Mouse (Mus musculus) ovary, postnatal 10 days (tissue): ENCODE measurements at regions not wholly inside any gene's neighbourhood (a gene's known extent, or its start where the extent isn't known, plus 50 kb on each side); places are given as distances from the start of the nearest gene placed in this dataset.

ENCODE experiments used
- DNase-seq: peaks from one replicate; pipeline ENCODE4 v3.0.0; 2022; ENCODE audit warnings: low spot score

DNA sequence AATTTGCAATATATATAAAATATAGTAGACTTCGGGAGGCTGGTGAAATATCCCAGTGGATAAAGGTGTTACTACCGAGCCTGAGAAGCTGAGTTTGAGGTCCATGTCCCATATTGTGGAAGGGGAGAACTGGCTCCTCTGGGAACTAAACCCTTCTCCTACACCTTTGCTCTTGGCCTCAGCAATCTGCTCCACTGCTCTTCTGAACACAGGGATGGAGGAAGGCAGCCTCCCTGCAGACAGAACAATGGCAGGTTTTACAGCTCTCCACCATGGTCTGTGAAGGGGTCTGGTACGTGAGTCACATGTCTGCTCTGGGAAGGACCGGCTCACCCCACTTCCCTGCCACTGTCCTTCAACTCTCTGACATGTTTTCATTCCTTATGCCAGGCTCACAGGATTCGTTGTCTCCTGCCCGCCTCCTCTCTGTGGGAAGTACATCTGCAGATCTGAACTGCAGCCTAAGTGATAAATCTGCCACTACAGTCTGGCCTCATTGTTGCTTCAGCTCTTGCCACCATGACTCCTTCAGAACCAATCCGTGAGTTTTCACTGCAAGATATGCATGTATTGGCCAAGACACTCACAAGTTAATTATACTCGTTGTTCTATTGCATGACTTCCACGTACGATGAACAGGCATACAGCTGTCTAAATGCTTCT, 220.0 kb upstream of the Gm9767 start:
- no peak for DNase-seq

DNA sequence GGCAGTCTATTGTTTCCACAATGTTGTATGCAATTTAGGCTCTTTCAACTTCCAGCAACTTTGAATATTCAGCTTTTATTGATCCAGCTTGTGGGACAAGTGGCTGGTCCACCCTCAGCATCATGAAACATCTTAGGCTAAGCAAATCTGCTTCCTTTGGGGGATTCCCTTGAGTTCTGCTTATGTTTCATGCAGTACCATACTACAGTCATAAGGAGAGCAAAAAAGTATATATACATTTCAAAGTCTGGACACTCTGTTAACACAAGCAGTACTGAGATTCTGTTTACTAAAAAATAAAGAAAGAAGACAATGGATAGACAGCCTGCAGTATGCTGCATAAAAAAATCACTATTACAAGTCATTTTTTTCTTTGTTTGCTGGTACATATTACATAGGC, 233.7 kb upstream of the Gm9767 start:
- no peak for DNase-seq

GRCm38 (mm10) chr10:25829275-25829674, 248.8 kb upstream of the Gm9767 start:
- no peak for DNase-seq

- DNase-seq: no peak
These were observed 268.2 kb upstream of the Smlr1 start for GRCm38 (mm10) chr10:25804223-25804622.

- no peak for DNase-seq
These were observed 265.4 kb upstream of the Smlr1 start for GRCm38 (mm10) chr10:25801499-25801898.

- no peak for DNase-seq
These were observed 262.8 kb upstream of the Smlr1 start for GRCm38 (mm10) chr10:25798881-25799280.

- DNase-seq: no peak
These were observed 254.3 kb upstream of the Smlr1 start for GRCm38 (mm10) chr10:25790363-25790821.

DNA sequence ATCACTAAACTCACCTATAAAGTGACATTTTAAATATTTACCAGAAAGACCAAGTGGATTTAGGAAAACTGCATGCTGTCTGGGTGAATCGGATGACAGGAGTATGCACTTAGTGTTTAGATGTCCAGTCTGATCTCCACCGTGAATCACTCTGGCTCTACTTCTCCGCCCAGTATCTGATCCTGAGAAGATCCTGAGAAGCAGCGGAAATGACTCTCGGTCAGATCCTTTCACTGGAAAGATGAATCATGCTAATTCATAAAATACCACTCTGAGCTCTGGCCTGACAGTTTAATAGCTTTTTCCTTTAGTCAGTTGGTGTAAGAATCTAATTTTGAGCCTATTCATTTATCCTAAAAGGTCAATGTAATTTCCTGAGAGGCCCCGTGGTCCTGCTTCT, 252.6 kb upstream of the Smlr1 start:
- no peak for DNase-seq

GRCm38 (mm10) chr10:25788004-25788403, 251.9 kb upstream of the Smlr1 start:
- no peak for DNase-seq

GRCm38 (mm10) chr10:25783861-25784260, 247.8 kb upstream of the Smlr1 start:
- DNase-seq: no peak

- DNase-seq: no peak
These were observed 243.4 kb upstream of the Smlr1 start for GRCm38 (mm10) chr10:25779476-25779875.

DNA sequence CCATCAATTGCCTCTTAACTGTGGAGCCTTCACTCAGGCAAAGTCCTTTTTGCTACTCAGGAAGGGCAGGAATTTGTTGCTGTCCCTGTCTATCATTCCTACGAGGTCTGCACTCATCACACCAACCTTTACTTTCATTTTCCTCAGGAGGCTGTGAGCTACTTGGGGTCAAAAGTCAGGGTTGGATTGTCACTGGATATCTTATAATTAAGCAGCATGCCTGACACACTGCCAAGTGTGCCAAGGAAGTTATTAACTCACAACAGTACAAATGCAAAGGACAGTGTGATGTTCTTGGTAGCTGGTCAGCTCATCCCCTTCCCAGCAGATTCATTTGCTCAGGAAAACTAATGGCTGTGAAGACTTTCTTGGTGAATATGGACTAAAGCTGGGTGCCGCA, 241.7 kb upstream of the Smlr1 start:
- no peak for DNase-seq

GRCm38 (mm10) chr10:25776697-25777096, 240.6 kb upstream of the Smlr1 start:
- DNase-seq: no peak

- no peak for DNase-seq
These were observed 234.0 kb upstream of the Smlr1 start for GRCm38 (mm10) chr10:25770051-25770450.

GRCm38 (mm10) chr10:25768456-25768855, 232.4 kb upstream of the Smlr1 start:
- no peak for DNase-seq

GRCm38 (mm10) chr10:25754300-25754699, 218.2 kb upstream of the Smlr1 start:
- no peak for DNase-seq

DNA sequence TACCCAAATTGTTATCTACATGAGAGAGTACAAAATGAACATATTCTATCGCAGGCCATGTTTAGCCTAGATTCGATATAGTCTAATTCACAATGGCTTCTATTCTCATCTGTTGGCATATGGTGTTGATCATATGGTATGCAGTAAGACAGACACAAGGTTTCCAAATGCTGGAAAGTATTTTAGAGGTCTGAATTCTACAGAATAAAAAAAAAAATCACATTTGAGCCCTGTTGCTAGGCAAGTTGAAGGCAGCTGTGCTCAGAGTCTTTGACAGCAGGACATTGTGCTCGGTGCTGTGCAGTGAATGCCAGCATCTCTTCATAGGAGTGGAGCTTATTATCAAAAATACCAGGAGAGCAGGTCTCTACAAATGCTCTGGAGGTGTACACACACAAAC, 206.6 kb upstream of the Smlr1 start:
- DNase-seq: no peak

DNA sequence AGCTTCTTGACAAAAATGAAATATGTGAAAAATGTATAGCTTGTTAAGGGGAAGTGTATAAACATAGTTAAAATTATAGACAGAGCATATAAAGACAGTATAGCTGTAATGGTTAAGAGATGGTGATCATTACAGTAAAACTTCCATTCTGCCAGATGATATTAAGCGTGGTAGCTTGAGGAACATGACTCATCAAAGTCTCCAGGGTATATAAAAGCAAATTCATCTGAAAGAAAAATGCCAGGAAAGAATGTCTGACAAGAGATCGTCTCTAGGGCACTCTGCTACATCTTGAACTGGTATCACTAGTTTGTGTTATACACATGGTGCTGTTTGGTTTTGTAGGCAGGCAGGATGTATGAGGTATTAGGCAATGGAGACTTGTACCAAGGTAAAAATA, 204.9 kb upstream of the Smlr1 start:
- no peak for DNase-seq

DNA sequence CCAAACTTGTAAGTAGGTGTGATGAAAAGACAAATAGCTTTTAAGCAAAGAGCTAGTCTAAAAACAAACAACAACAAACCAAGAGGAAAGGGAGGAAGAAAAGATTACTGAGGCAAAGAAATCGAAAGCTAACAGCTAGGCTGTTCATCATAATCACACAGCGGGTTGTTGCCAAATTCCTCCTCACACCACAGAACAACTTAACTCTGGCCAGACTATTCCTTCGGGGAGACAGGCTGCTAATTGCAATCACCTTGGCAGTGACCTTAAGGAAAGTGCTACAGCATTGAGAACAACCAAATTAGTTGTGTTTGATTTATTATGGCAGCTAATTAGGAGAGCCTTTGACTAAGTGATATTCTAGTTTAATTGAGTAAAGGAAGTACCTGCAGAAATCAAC, 194.4 kb upstream of the Smlr1 start:
- DNase-seq: no peak

DNA sequence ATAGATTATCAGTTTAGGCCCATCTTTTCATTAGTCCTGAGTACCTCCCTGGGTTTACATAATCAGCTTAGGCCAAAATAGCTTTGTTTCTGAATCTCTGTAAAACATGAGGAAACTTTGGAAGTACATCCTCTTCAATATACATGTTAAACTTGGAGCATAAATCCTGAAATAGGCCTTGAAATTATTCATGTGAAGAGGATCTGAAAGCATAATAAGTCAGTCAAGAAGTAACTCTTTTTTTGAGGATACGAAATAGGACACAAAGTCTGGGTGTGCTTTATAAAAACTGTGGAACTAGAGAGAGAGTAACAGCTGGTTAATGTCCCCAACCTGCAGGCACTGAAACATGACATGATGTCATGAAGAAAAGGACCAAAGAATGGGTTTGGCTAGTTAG, 187.9 kb upstream of the Smlr1 start:
- no peak for DNase-seq

GRCm38 (mm10) chr10:25715747-25716146, 179.7 kb upstream of the Smlr1 start:
- no peak for DNase-seq

DNA sequence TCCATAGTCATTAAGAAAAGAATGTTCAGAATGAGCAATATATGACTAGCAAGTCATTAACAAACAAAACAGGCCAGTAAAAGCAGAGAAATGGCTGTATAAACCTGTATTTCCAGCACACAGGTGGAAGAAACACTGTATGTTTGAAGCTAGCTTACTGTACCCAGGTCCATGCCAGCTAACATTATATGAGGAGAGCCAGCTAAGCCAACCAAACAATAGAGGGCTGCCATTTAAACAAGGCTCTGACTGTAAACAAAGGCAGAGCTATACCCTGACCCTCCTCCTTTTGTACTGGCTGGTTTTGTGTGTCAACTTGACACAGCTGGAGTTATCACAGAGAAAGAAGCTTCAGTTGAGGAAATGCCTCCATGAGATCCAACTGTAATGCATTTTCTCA, 178.6 kb upstream of the Smlr1 start:
- no peak for DNase-seq

DNA sequence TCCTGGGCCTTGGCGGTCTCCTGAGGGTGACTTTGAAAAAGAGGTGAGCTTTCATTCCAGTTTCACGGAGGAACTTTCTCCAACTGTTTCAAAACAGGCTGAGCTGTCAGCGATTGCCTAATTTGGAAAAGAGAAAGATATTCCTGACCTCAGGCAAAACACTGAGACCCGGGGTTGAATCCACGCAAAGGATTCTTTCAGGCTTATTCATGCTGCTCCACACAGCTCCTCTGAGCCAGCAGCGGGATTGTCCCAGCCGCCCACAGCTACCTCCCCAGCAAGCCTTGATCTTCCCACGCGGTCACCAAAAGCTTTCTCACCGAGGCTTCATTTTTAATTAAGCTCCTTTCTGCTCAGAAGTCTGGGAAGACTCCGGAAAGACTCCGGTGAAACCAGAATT, 178.0 kb upstream of the Smlr1 start:
- no peak for DNase-seq

DNA sequence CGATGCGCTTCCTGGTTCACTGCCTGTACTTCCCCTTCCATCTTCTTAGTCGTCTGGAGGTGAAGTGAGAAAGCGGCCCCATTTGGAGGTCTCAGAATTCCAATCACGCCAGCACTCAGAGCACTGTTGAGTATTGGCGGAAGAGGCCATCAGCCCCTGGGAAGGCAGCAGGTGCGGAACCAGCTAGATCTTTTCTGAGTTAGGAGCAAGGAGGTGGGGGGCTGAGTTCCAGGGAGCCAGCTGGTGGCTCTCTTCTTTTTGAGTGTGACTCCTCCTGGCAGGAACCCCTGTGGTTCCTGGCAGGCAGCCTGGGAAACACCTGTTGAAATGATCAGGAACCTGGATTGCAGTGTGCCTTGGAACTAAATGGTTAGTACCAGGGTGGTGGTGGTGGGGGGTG, 171.9 kb upstream of the Smlr1 start:
- no peak for DNase-seq

- DNase-seq: no peak
These were observed 166.1 kb upstream of the Smlr1 start for GRCm38 (mm10) chr10:25702146-25702545.
